Mouse (Mus musculus) olfactory bulb, adult 2 months (tissue): ENCODE measurements at regions not wholly inside any gene's neighbourhood (a gene's known extent, or its start where the extent isn't known, plus 50 kb on each side); places are given as distances from the start of the nearest gene placed in this dataset.
"Not testable (repeated sequence)": the region's sequence is repeated elsewhere in the genome, so short reads cannot be mapped to it uniquely, and the experiment has no call there.

Source experiments
- H3K27ac ChIP-seq: fragments of 200-500 bp; 2 replicates; pipeline ENCODE4 v1.5.1; 2012; ENCODE audit warnings: low read depth, low read length; ENCODE audit not compliant: insufficient read depth
- H3K4me1 ChIP-seq: fragments of 200-500 bp; 2 replicates; pipeline ENCODE4 v1.6.1; 2012; ENCODE audit warnings: low read length; ENCODE audit not compliant: control insufficient read depth, insufficient read depth
- H3K4me3 ChIP-seq: fragments of 200-500 bp; 2 replicates; pipeline ENCODE4 v1.5.1; 2012; ENCODE audit warnings: mild to moderate bottlenecking, low read depth, low read length, moderate library complexity; ENCODE audit not compliant: insufficient read depth
- CTCF ChIP-seq: fragments of 200-500 bp; IDR thresholded peaks from 2 replicates; pipeline ENCODE4 v1.5.1; 2012; ENCODE audit warnings: low read depth, mild to moderate bottlenecking, low read length, moderate library complexity; ENCODE audit not compliant: insufficient read depth
- POLR2A ChIP-seq: fragments of 200-500 bp; IDR thresholded peaks from 2 replicates; pipeline ENCODE4 v1.6.1; 2012; ENCODE audit warnings: mild to moderate bottlenecking, low read depth, low read length, moderate library complexity; ENCODE audit not compliant: insufficient read depth
- WGBS: fragments of 180-500 bp; shearing (Covaris S2); methylation state at CpG from one replicate; pipeline ENCODE4 v1.1.7; 2018; 5-methylcytosine and 5-hydroxymethylcytosine counted together

DNA sequence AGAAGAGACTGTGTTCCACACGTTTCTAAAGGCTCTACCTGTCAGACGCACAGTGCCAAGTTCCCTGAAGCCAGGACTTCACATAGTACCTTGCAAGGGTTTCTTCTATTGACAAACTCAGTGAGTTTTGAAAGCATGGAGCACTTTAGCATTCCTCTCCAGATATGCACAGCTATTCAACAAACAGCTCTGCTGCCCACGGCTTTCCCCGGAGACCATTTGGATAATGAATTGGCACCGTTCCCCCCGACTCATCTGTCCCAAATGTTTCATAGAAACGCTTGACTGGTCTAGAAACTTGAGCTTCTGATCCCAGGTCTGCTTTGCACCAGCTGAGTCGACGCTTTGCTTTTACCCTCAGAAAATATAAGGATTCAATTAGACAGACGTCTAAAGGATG lies 162.2 kb upstream of the St6galnac5 start:
- 54% methylated on average over 10 of the region's 10 CpGs for WGBS
- H3K4me1 ChIP-seq = peaks cover 4% of the 10 kb centered on the region; the same call in 1 of the 2 replicates
- H3K27ac ChIP-seq = no peak overlapping the region
- no peak overlapping the region for H3K4me3 ChIP-seq
- no peak for TF ChIP-seq POLR2A
- no peak for TF ChIP-seq CTCF

DNA sequence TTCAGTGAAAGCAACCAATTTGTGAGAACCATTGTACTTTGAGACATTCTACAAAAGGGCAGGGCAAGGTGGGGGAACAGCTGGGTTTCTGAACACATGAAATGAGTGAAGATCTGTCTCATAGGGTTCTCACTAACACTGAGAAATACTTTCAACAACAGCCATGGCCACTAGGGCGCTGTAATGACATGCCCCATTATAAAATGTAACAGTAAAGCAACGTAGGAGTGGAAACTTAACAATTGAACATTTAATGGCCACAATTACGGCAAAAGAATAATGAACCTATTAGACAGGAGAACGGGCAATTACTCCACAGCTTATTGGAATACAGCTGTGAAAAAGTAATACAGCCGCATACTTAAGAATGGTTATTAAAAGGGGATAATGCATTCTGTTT lies 158.9 kb upstream of the St6galnac5 start:
- no peak overlapping the region for H3K4me3 ChIP-seq
- 56% methylated on average over 5 of the region's 5 CpGs for WGBS
- TF ChIP-seq POLR2A (no peak), CTCF (no peak)
- no peaks in the 10 kb centered on the region for H3K4me1 ChIP-seq
- no peak overlapping the region for H3K27ac ChIP-seq

DNA sequence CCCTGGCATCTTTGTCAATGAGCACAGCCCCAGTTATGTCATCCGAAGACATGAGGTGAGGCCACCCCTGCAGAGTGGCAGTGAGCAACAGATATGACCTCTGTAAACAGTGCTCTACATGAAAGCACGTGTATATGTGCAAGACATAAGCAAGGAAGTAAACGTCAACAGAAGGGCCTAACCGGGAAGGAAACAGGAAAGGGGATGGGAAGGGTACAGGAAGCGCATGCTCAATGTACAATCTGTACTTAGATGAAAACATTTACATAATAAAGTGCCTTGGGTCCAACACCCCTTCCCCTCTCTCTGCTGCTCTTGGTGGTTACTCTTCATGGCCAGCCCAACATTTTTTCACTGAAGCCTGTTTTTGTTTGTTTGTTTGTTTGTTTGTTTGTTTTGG lies 143.3 kb upstream of the St6galnac5 start:
- Histone ChIP-seq H3K27ac (no peak overlapping the region), H3K4me1 (no peaks in the 10 kb centered on the region), H3K4me3 (no peak overlapping the region)
- WGBS = 87% methylated on average over 5 of the region's 5 CpGs
- TF ChIP-seq POLR2A (no peak), CTCF (no peak)

DNA sequence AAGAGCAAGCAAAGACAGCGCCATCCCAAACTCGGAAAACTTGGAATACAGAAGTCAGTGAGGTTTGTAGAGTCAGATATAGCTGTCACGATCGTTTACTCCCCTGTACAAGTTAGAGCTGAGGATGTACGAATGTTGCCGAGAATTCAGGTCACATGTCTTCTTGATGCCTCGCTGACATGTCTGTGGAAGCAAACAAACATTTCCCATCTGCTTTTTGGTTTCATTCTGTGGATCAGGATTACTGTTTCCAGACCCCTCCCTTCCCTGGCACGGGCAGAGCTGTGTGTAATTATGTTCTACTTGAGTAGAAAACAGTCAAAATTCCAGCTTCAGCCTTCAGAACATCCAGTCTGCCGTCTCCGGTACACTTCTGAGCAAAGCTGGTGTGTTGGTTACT lies 139.9 kb upstream of the St6galnac5 start:
- H3K4me1 ChIP-seq = no peaks in the 10 kb centered on the region
- 70% methylated on average over 10 of the region's 10 CpGs for WGBS
- TF ChIP-seq CTCF = no peak
- no peak for TF ChIP-seq POLR2A

DNA sequence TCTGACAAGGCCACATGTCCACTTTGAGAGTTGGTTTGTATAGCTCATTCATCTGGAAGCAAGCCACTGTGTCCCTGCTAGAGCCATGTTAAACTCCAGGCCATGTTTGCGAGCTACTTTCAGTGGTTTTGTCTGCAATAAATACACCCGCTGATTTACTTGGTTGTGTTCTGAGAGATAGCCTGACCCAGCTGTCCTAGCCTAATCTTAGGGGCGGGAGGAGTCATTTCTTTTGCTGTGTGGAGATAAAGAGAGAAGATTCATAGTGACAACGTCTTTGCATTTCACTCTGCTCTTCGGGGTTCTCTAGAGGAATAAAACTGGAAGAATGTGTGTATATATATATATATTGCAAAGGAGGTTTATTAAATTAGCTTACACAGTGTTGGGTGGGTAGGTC lies 137.1 kb upstream of the St6galnac5 start:
- TF ChIP-seq CTCF = no peak
- no peak for TF ChIP-seq POLR2A
- Histone ChIP-seq H3K4me3 (no peak overlapping the region), H3K4me1 (no peaks in the 10 kb centered on the region), H3K27ac (no peak overlapping the region)
- 96% methylated on average over 5 of the region's 5 CpGs for WGBS

More for the DNA sequence above, 139.9 kb upstream of the St6galnac5 start:
- Histone ChIP-seq H3K4me3 (no peak overlapping the region), H3K27ac (no peak overlapping the region)

DNA sequence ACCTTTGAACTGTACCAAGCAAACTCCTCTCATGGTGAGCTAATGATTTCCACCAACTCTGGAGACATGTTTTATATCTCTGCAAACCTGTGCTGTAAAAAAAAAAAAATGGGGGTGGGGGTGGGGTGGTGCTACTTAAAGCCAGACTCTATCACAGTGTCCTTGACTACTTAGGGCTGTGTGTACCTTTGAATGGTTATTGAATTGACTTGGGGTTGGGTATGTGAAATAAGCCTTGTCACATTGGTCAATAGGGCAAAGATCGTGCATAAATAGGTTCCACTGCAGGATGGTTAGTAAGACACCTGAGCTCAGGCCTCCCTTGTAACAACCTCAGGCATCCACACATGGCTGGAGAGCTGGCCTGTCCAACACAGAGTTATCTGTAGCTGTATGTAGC lies 136.6 kb upstream of the St6galnac5 start:
- 100% methylated on average over 1 of the region's 1 CpGs for WGBS

DNA sequence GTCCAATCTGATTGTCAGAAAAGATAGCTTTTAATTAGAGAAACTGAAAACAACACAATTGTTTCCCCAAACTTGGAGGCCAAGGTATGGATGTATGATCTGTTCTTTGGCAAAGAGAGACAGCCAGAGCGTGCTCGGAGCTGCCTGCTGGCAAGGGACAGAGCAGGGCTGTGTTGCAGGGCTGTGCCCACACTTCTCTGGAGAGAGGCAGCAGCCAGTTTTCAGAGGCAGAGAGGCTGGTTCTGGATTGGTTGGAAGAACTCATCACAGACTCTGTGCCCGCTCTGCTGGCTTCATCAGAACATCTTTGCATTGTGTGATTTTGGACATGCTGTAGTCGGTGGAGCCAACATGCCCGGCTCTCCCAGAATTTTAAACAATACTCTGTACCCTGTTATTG lies 123.5 kb upstream of the St6galnac5 start:
- Histone ChIP-seq H3K4me1 (no peaks in the 10 kb centered on the region), H3K4me3 (no peak overlapping the region), H3K27ac (no peak overlapping the region)
- 66% methylated on average over 5 of the region's 5 CpGs for WGBS
- TF ChIP-seq CTCF (no peak), POLR2A (no peak)

More for the DNA sequence above, 136.6 kb upstream of the St6galnac5 start:
- Histone ChIP-seq H3K4me3 (no peak overlapping the region), H3K4me1 (no peaks in the 10 kb centered on the region), H3K27ac (no peak overlapping the region)
- no peak for TF ChIP-seq POLR2A
- no peak for TF ChIP-seq CTCF

DNA sequence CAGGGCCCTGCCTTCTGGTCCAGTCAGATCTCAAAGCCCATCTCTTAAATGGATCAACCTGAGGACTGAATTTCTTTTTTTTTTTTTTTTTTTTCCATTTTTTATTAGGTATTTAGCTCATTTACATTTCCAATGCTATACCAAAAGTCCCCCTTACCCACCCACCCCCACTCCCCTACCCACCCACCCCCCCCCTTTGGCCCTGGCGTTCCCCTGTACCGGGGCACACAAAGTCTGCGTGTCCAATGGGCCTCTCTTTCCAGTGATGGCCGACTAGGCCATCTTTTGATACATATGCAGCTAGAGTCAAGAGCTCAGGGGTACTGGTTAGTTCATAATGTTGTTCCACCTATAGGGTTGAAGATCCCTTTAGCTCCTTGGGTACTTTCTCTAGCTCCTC lies 108.5 kb upstream of the St6galnac5 start:
- H3K4me3 ChIP-seq, H3K4me1 ChIP-seq, H3K27ac ChIP-seq: not testable (repeated sequence)
- WGBS = 92% methylated on average over 4 of the region's 4 CpGs

DNA sequence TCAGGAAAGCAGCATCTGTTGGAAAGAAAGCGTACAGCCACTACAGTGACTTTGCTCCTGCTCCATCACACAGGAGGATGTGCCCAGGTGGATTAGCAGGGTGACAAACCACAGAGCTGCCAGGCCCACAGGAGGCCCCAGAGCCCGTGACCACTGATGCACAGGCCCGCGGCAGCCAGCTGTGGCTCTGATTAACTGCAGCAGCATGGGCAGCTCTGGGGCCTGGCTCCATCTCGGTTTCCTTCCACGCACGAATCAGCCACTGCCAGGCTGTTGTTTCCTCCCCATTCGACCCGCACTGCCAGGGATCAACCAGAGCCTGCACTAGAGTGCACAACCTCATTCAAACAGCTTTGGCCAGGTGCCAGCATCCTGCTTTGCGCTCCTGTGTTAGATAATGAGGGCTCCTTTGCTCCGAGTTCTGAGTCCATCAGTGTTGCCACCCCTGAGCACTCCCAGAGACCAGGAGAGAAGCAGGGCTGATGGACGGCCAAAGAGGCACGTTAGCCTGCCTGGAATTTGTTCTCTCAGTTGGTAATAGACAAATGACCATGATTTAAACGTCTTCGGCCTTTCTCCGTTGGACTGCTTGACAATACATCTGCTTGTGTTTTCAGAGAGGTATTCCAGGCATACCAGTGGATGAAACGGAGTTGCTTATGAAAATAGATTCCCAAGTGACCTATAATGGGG lies 103.2 kb upstream of the St6galnac5 start:
- WGBS = 36% methylated on average over 17 of the region's 17 CpGs
- Histone ChIP-seq H3K4me3 (no peak overlapping the region), H3K4me1 (peaks cover 11% of the 10 kb centered on the region), H3K27ac (peak overlapping the region; percentile 42; the same call in 1 of the 2 replicates)
- TF ChIP-seq CTCF (no peak), POLR2A (no peak)
